Comparison of ENCODE assay signal across 9 mouse cellular contexts in the genomic region with DNA sequence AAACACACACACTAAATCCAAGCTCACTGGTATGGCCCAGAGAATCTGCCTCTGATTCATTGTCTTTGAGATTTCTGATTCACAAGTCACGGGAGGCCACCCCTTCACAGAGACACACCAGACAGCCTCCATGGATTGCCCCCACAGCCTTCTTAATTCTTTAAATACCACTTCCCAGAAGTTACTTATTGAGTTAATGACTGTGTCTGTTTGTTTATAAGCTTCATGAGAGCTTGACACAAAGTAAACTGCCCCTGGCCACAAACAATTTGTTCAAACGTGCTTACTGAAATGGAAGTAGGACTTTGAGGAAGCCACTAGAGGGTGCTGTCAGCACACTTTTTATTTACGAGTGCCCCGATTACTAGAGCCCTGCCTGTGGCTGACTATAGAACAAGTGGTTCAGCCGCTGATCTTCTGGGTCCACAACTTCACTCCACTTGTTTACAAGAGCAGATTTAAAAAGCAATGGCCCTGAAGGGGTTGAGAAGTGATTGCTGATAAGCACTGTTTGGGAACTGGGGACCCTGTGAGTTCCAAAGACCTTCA.
DNase-seq lines count a peak whose midpoint lies in the region; ATAC-seq and TF ChIP-seq lines count a peak whose summit lies in the region.
"Had no signal": no experiment of that assay in that cellular context is flagged by ENCODE, and none has a peak within 500 bp of the region (broad histone marks: within the 10 kb centered on the region; RNA-seq: fewer than 3 reads in every experiment).

No protein-coding gene starts in this region.

- no peak overlapping the region for H3K4me3 ChIP-seq in ES-E14 (ENCODE audit: insufficient read depth in 1 of 2, low read depth in 1 of 2, low read length in 2 of 2, poor library complexity in 1 of 2, severe bottlenecking in 1 of 2)
- H3K4me3 ChIP-seq in embryonic facial prominence, embryonic 13.5 days, result no peak overlapping the region
- no peak overlapping the region for H3K4me3 ChIP-seq in hindbrain, embryonic 10.5 days
- H3K4me3 ChIP-seq: heart, embryonic 15.5 days had no signal

- H3K9me3 ChIP-seq in ES-E14 (ENCODE audit: control insufficient read depth, insufficient read depth, low read depth, low read length), result no peaks in the 10 kb centered on the region
- H3K9me3 ChIP-seq in embryonic facial prominence, embryonic 13.5 days, result 0 out of 2 replicates have a peak, but pooled peaks cover 4% of the 10 kb centered on the region
- H3K9me3 ChIP-seq in hindbrain, embryonic 10.5 days, result no peaks in the 10 kb centered on the region
- H3K9me3 ChIP-seq: heart, embryonic 15.5 days had no signal

- no peak overlapping the region for H3K9ac ChIP-seq in ES-E14 (ENCODE audit: insufficient read depth, low read depth, low read length, poor library complexity, severe bottlenecking)
- no peak overlapping the region for H3K9ac ChIP-seq in embryonic facial prominence, embryonic 13.5 days
- H3K9ac ChIP-seq: heart, embryonic 15.5 days had no signal

- H3K36me3 ChIP-seq in ES-E14 (ENCODE audit: control insufficient read depth, insufficient read depth, low read length, poor library complexity, severe bottlenecking), result no peaks in the 10 kb centered on the region
- no peaks in the 10 kb centered on the region for H3K36me3 ChIP-seq in embryonic facial prominence, embryonic 13.5 days
- H3K36me3 ChIP-seq in hindbrain, embryonic 10.5 days, result no peaks in the 10 kb centered on the region
- H3K36me3 ChIP-seq: heart, embryonic 15.5 days had no signal

- WGBS in embryonic facial prominence, embryonic 13.5 days, result 8% methylated on average over 5 of the region's 5 CpGs
- 17% methylated on average over 5 of the region's 5 CpGs for WGBS in hindbrain, embryonic 10.5 days

- H3K27ac ChIP-seq in ES-E14 (ENCODE audit: insufficient read depth, low read depth, low read length, poor library complexity, severe bottlenecking), result no peak overlapping the region
- no peak overlapping the region for H3K27ac ChIP-seq in embryonic facial prominence, embryonic 13.5 days
- H3K27ac ChIP-seq in hindbrain, embryonic 10.5 days, result no peak overlapping the region
- H3K27ac ChIP-seq: heart, embryonic 15.5 days had no signal

- ATAC-seq in embryonic facial prominence, embryonic 13.5 days (ENCODE audit: insufficient number of reproducible peaks, insufficient read depth, low FRiP score, low TSS enrichment, low read depth), result no peak

- DNase-seq in ES-E14 (ENCODE audit: low read depth, low spot score), result peak; percentile 70
- DNase-seq in adrenal gland, postnatal 25 days, result peak; percentile 38
- peak; percentile 56 for DNase-seq in hindbrain, embryonic 10.5 days (ENCODE audit: low spot score)
- DNase-seq in layer of hippocampus, adult 9-10 months (ENCODE audit: low spot score), result peak; percentile 63
- peak; percentile 87 for DNase-seq in lung, postnatal 36 days
- DNase-seq in right cerebral cortex, adult 18-20 months, result peak; percentile 76
- peak; percentile 52 for DNase-seq in yolk sac, embryonic 10.5 days (ENCODE audit: low spot score)

- in situ Hi-C loops in ES-E14 (cut with MboI; ENCODE audit: low sequenced_read_pairs in 2 of 2, unreplicated experiment in 2 of 2), result loop anchor here in 1 of 2 experiments (10.0 kb wide), 1 partner anchor 73 kb away; a partner anchor contains a TSS

- H3K4me2 ChIP-seq in embryonic facial prominence, embryonic 13.5 days, result peak overlapping the region; percentile 11; the same call in 1 of the 2 replicates
- H3K4me2 ChIP-seq: heart, embryonic 15.5 days had no signal

- peaks cover 6% of the 10 kb centered on the region for H3K27me3 ChIP-seq in embryonic facial prominence, embryonic 13.5 days
- H3K27me3 ChIP-seq in hindbrain, embryonic 10.5 days (ENCODE audit: insufficient read depth, poor library complexity, severe bottlenecking), result no peaks in the 10 kb centered on the region
- H3K27me3 ChIP-seq: heart, embryonic 15.5 days had no signal

- H3K4me1 ChIP-seq in ES-E14 (ENCODE audit: control insufficient read depth in 2 of 2, insufficient read depth in 2 of 2, low read length in 2 of 2, poor library complexity in 1 of 2), result no peaks in the 10 kb centered on the region
- no peaks in the 10 kb centered on the region for H3K4me1 ChIP-seq in embryonic facial prominence, embryonic 13.5 days
- no peaks in the 10 kb centered on the region for H3K4me1 ChIP-seq in hindbrain, embryonic 10.5 days (replicated peaks)
- H3K4me1 ChIP-seq: heart, embryonic 15.5 days had no signal

TF ChIP-seq in ES-E14, 5 proteins besides CTCF, POLR2A, EP300 and RAD21:
- TF ChIP-seq CHD2 (IDR thresholded peaks at IDR 0.05; ENCODE audit: low read depth, low read length) (no peak), ZC3H11A (IDR thresholded peaks at IDR 0.05; ENCODE audit: borderline replicate concordance, low read depth, low read length) (peak; percentile 83)
TF ChIP-seq in ES-E14: peak in this region for 1.
